25 mouse cellular contexts compared by ENCODE assay signal in genomic region chr15:62195440-62195839, GRCm38 (mm10).
"Had no signal": no experiment of that assay in that cellular context is flagged by ENCODE, and none has a peak within 500 bp of the region (broad histone marks: within the 10 kb centered on the region; RNA-seq: fewer than 3 reads in every experiment).

No protein-coding gene starts in this region.

- DNase-seq: kidney, adult 2 months; kidney, postnatal 10 days; kidney, postnatal 4 days; layer of hippocampus, adult 9-11 months; liver; lung, adult 18-20 months; lung, postnatal 10 days; lung, postnatal 36 days; right cerebral cortex, adult 18-20 months; right cerebral cortex, postnatal 14 days; right cerebral cortex, postnatal 4 days; spleen, adult 18-20 months; thymus, adult 2 months; thymus, postnatal 14 days; thymus, postnatal 4 days had no signal

- H3K27me3 ChIP-seq: limb, embryonic 13.5 days; liver, embryonic 12.5 days; liver, embryonic 15.5 days; lung, embryonic 15.5 days; megakaryocyte, embryonic 14.5 days; midbrain, embryonic 13.5 days; neural tube, embryonic 13.5 days had no signal

- H3K36me3 ChIP-seq: limb, embryonic 10.5 days; limb, embryonic 13.5 days; liver, embryonic 15.5 days; lung, embryonic 15.5 days; midbrain, embryonic 10.5 days; midbrain, embryonic 13.5 days; neural tube, embryonic 13.5 days had no signal

- ATAC-seq: liver, embryonic 12.5 days; midbrain, embryonic 13.5 days; midbrain, embryonic 16.5 days had no signal
